Mouse (Mus musculus): Measurements from ENCODE around the gene Limch1. TPM values are rescaled to one million over a fixed set of nuclear protein-coding genes. Genes with fewer than 3 reads are reported as not detected.

Limch1 gene
- total RNA-seq, 2 experiments from 2014 or later = 127 to 140 TPM

GRCm38 (mm10) chr5:67063596-67063995 is 318.0 kb downstream of the Limch1 start:
- TF ChIP-seq CTCF (conservative IDR thresholded peaks at IDR 0.05) = no peak
- DNase-seq (ENCODE audit: low spot score in 2 of 2) = no peak
- no peak overlapping the region for H3K4me3 ChIP-seq
- H3K27ac ChIP-seq = no peak overlapping the region

- no peak for TF ChIP-seq CTCF (conservative IDR thresholded peaks at IDR 0.05)
- Histone ChIP-seq H3K27ac (no peak overlapping the region), H3K4me3 (no peak overlapping the region)
- no peak for DNase-seq (ENCODE audit: low spot score in 2 of 2)
Measured at GRCm38 (mm10) chr5:67083117-67083516, 337.5 kb downstream of the Limch1 start.

GRCm38 (mm10) chr5:67090856-67091255 is 345.2 kb downstream of the Limch1 start:
- no peak for DNase-seq (ENCODE audit: low spot score in 2 of 2)
- Histone ChIP-seq H3K27ac (no peak overlapping the region), H3K4me3 (no peak overlapping the region)
- no peak for TF ChIP-seq CTCF (conservative IDR thresholded peaks at IDR 0.05)

GRCm38 (mm10) chr5:67091766-67092165 is 346.1 kb downstream of the Limch1 start:
- no peak overlapping the region for H3K4me3 ChIP-seq

GRCm38 (mm10) chr5:67093991-67094390 is 348.4 kb downstream of the Limch1 start:
- no peak overlapping the region for H3K4me3 ChIP-seq
- no peak overlapping the region for H3K27ac ChIP-seq
- no peak for DNase-seq (ENCODE audit: low spot score in 2 of 2)
- TF ChIP-seq CTCF (conservative IDR thresholded peaks at IDR 0.05) = no peak

More at GRCm38 (mm10) chr5:67091766-67092165, 346.1 kb downstream of the Limch1 start:
- no peak overlapping the region for H3K27ac ChIP-seq
- DNase-seq (ENCODE audit: low spot score in 2 of 2) = no peak
- no peak for TF ChIP-seq CTCF (conservative IDR thresholded peaks at IDR 0.05)

- Histone ChIP-seq H3K4me3 (no peak overlapping the region), H3K27ac (no peak overlapping the region)
- no peak for DNase-seq (ENCODE audit: low spot score in 2 of 2)
- no peak for TF ChIP-seq CTCF (conservative IDR thresholded peaks at IDR 0.05)
Measured at GRCm38 (mm10) chr5:67095153-67095552, 349.5 kb downstream of the Limch1 start.

- no peak overlapping the region for H3K27ac ChIP-seq
Measured at GRCm38 (mm10) chr5:67095651-67096377, 350.2 kb downstream of the Limch1 start.

GRCm38 (mm10) chr5:67096378-67096771 is 350.7 kb downstream of the Limch1 start:
- H3K4me3 ChIP-seq = no peak overlapping the region

More at GRCm38 (mm10) chr5:67095651-67096377, 350.2 kb downstream of the Limch1 start:
- no peak for DNase-seq (ENCODE audit: low spot score in 2 of 2)
- TF ChIP-seq CTCF (conservative IDR thresholded peaks at IDR 0.05) = no peak
- H3K4me3 ChIP-seq = no peak overlapping the region

GRCm38 (mm10) chr5:67097106-67098050 is 351.8 kb downstream of the Limch1 start:
- Histone ChIP-seq H3K4me3 (no peak overlapping the region), H3K27ac (no peak overlapping the region)
- DNase-seq (ENCODE audit: low spot score in 2 of 2) = no peak
- TF ChIP-seq CTCF (conservative IDR thresholded peaks at IDR 0.05) = no peak

More at GRCm38 (mm10) chr5:67096378-67096771, 350.7 kb downstream of the Limch1 start:
- H3K27ac ChIP-seq = no peak overlapping the region
- no peak for TF ChIP-seq CTCF (conservative IDR thresholded peaks at IDR 0.05)
- DNase-seq (ENCODE audit: low spot score in 2 of 2) = no peak

GRCm38 (mm10) chr5:67098051-67098732 is 352.6 kb downstream of the Limch1 start:
- Histone ChIP-seq H3K27ac (no peak overlapping the region), H3K4me3 (no peak overlapping the region)
- no peak for DNase-seq (ENCODE audit: low spot score in 2 of 2)
- TF ChIP-seq CTCF (conservative IDR thresholded peaks at IDR 0.05) = no peak

- H3K4me3 ChIP-seq = no peak within 1 kb of the TSS
- no peak for DNase-seq (ENCODE audit: low spot score in 2 of 2)
- no peak within 1 kb of the TSS for H3K27ac ChIP-seq
- no peak for TF ChIP-seq CTCF (conservative IDR thresholded peaks at IDR 0.05)
Measured at GRCm38 (mm10) chr5:67098733-67099323, 353.2 kb downstream of the Limch1 start, which contains the start of gene Phox2b. Gene Phox2b, minus strand, starts transcription at chr5:67099301.
